Mouse (Mus musculus): ENCODE measurements around the gene Setdb2. TPM values are rescaled to one million over a fixed set of nuclear protein-coding genes. Genes with fewer than 3 reads are reported as not detected.

Gene Setdb2
- 11.1 and 21.4 TPM in 2 replicates for polyA plus RNA-seq (2012; ENCODE audit: low replicate concordance)

DNA sequence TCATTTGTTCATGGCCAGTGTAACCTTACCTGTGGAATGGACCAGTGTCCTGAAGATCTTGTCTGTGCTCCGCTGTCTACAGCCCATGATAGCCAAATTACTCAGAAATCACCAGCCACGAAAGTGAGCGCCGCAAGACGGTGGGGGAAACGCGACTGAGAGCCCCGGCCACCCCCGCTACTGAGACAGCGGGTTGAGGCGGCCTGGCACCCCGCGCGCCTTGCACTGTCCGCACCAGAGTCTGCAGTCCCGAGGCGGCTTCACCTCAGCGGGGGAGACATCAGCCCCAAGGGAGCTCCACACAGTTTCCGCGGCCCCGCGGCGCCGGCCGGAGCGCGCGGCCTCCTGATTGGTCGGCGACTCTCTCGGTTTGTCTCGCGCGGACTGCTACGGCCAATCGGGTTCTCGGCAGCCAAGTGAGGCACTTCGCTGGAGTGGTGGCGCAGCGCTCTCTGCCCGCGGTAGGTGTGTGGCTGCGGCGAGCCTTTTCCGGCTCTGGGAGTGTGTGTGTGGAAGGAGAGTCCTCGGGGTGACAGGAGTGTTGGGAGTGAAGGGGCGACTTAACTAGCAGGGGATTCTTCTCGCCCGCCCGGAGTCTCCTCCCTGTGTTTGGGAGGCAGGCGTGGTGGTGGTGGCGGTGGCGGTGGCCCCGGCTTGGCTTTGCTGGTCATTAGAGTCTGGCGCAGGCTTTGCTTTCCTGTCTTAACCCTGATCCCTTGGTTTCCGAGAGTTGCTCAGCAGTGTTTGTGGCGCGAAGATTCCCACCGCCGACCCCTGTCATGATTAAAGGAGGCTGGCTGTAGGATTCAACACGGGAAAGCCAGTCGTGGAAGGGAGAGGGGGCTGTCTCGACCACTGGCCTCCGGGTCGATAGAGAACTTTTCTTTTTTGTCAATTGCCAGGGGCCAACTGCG is at the start of gene Setdb2, which contains the start of gene Cab39l:
TSS of gene Setdb2 (minus strand) at position 327 of the 914 bp plus-strand sequence.
TSS of gene Cab39l (plus strand) at position 415 of the 914 bp plus-strand sequence.

DNA sequence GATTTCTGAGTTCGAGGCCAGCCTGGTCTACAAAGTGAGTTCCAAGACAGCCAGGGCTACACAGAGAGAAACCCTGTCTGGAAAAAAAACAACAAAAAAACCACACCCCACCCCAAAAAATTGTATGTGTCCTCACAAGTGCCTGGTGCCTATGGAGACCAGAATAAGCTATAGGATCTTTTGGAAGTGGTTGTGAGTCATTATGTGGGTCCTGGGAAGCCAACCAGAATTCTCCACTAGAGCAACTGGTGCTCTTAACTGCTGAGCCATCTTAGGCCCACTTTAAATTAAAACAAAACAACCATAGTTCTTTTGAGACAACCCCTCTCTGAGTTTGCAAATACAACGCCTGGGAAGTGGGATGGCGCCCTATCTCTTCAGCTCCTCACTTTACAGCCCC is 45.4 kb downstream of the Setdb2 start, which contains the start of gene Phf11c:
TSS of gene Phf11c (minus strand) at position 101 of the 400 bp plus-strand sequence.

DNA sequence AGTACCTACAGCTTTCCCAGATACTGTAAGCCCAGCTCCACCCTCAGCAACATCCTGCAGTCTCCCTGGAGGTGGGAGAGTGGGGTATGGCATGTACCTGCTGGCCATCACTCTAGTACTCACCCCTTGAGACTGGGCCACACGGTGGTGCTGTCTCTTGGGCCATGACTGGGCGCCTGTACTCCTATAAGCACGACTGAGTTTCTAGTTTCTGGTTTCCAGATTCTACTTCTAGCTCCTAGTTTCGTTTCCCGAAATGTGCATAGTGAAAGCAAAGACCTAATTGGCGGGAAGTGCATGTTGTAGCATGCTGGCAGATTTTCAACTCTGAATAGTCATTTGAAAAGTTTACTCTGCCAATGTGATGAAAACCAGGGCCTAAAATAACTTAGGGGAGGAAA is 75.4 kb downstream of the Setdb2 start, which contains the start of gene Phf11d:
TSS of gene Phf11d (minus strand) at position 227 of the 401 bp plus-strand sequence.

Other genes starting within 250 kb of the Setdb2 start
- gene Rcbtb1, start 239.7 kb downstream of the Setdb2 start, polyA plus RNA-seq (2012; ENCODE audit: low replicate concordance): 13.3 and 17.4 TPM in 2 replicates
- gene Gm6904, start 180.7 kb downstream of the Setdb2 start, polyA plus RNA-seq (2012; ENCODE audit: low replicate concordance): 0.19 TPM in 1 of 2 replicates, not detected in the other
- gene Phf11a, start 143.4 kb downstream of the Setdb2 start, polyA plus RNA-seq (2012; ENCODE audit: low replicate concordance): 0.82 and 0.83 TPM in 2 replicates
- gene Phf11b, start 99.5 kb downstream of the Setdb2 start, polyA plus RNA-seq (2012; ENCODE audit: low replicate concordance): 2.6 and 5.3 TPM in 2 replicates
- 0.56 and 0.90 TPM in 2 replicates for gene Phf11d, start 75.4 kb downstream of the Setdb2 start, polyA plus RNA-seq (2012; ENCODE audit: low replicate concordance)
- 0.16 and 0.43 TPM in 2 replicates for gene Phf11c, start 45.5 kb downstream of the Setdb2 start, polyA plus RNA-seq (2012; ENCODE audit: low replicate concordance)
- gene Cab39l, start 88 bp upstream of the Setdb2 start, polyA plus RNA-seq (2012; ENCODE audit: low replicate concordance): 1.9 and 2.8 TPM in 2 replicates
- 24.0 and 35.2 TPM in 2 replicates for gene Cdadc1, start 157.1 kb upstream of the Setdb2 start, polyA plus RNA-seq (2012; ENCODE audit: low replicate concordance)
- gene Shisa2, start 184.4 kb upstream of the Setdb2 start, polyA plus RNA-seq (2012; ENCODE audit: low replicate concordance): 0.11 and 0.28 TPM in 2 replicates